Mouse (Mus musculus): ENCODE data around the gene Entpd2. TPM values are rescaled to one million over a fixed set of nuclear protein-coding genes. Genes with fewer than 3 reads are reported as not detected.
A peak's percentile ranks its signal among the peaks of the same experiment; 100 is the strongest.
"Not testable (repeated sequence)": the region's sequence is repeated elsewhere in the genome, so short reads cannot be mapped to it uniquely, and the experiment has no call there.

The Entpd2 gene
- polyA plus RNA-seq, 1 experiment from 2014 or later = not detected

- Histone ChIP-seq H3K27me3 (ENCODE audit: poor library complexity, severe bottlenecking) (peaks cover 99% of the 10 kb centered on the region), H3K4me1 (peaks cover 50% of the 10 kb centered on the region), H3K4me3 (no peak within 1 kb of the TSS), H3K27ac (no peak within 1 kb of the TSS), H3K36me3 (replicated peaks) (no peaks in the 10 kb centered on the region), H3K9me3 (no peaks in the 10 kb centered on the region)
- DNase-seq (ENCODE audit: extremely low spot score, low spot score) = no peak
- 66% methylated on average over 8 of the region's 8 CpGs for whole genome bisulfite sequencing
Measured at GRCm38 (mm10) chr2:25399051-25399450, 3.4 kb downstream of the Entpd2 start, which contains the start of gene Npdc1. Gene Npdc1 (plus strand): TSS chr2:25399351.

DNA sequence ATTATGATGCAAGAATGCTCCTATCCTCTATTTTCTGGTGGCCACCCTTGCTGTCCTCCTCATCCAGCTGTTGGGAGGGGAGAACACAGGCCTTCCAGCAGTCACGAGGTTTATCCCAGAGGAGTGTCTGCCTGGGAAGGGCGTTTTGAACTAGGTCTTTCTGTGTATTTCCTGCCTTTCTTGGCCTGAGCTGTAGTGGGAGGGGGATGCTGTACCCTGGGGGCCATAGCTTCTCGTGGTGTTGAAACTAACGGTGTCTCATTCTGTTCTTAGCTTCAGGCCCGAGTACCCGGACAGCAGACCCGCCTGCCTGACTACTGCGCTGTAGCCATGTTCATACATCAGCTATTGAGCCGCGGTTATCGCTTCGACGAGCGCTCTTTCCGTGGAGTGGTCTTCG is 4.6 kb downstream of the Entpd2 start:
- no peaks in the 10 kb centered on the region; the same call in 1 of the 2 replicates for H3K36me3 ChIP-seq (replicated peaks)
- H3K4me3 ChIP-seq = peak overlapping the region; percentile 35
- H3K27ac ChIP-seq = no peak overlapping the region
- no peaks in the 10 kb centered on the region for H3K9me3 ChIP-seq
- no peak for DNase-seq (ENCODE audit: extremely low spot score, low spot score)
- peaks cover 95% of the 10 kb centered on the region for H3K27me3 ChIP-seq (ENCODE audit: poor library complexity, severe bottlenecking)
- H3K4me1 ChIP-seq = peaks cover 46% of the 10 kb centered on the region
- WGBS = 24% methylated on average over 16 of the region's 16 CpGs

DNA sequence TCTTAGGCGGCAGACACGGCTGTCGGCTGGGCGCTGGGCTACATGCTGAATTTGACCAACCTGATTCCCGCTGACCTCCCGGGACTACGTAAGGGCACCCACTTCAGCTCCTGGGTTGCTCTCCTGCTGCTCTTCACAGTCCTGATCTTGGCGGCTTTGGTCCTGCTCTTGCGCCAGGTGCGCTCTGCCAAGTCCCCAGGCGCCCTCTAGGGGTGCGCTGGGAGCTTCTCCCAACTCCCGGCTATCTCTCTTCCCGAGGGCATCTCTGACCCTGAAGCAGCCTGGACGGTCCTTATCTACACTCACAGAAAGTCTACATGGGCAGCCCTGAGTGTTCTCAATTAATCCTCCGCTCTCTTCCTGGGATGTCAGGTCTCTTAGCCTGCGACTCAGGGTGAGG is 5.1 kb downstream of the Entpd2 start:
- Histone ChIP-seq H3K27me3 (ENCODE audit: poor library complexity, severe bottlenecking) (peaks cover 90% of the 10 kb centered on the region), H3K27ac (no peak overlapping the region), H3K4me3 (peak overlapping the region; percentile 35), H3K4me1 (peaks cover 41% of the 10 kb centered on the region), H3K9me3 (no peaks in the 10 kb centered on the region), H3K36me3 (replicated peaks) (no peaks in the 10 kb centered on the region; the same call in 1 of the 2 replicates)
- DNase-seq (ENCODE audit: extremely low spot score, low spot score) = no peak
- WGBS = 3% methylated on average over 17 of the region's 17 CpGs

- under 1% methylated on average over 13 of the region's 13 CpGs for WGBS
- DNase-seq (ENCODE audit: extremely low spot score, low spot score) = peak; percentile 82
- peaks cover 5% of the 10 kb centered on the region for H3K36me3 ChIP-seq (replicated peaks)
- peaks cover 32% of the 10 kb centered on the region for H3K4me1 ChIP-seq
- H3K9me3 ChIP-seq = no peaks in the 10 kb centered on the region
- H3K4me3 ChIP-seq = peak overlapping the region; percentile 88
- H3K27me3 ChIP-seq (ENCODE audit: poor library complexity, severe bottlenecking) = peaks cover 73% of the 10 kb centered on the region
- H3K27ac ChIP-seq = peak overlapping the region; percentile 88
Measured at GRCm38 (mm10) chr2:25402377-25402971, 6.8 kb downstream of the Entpd2 start.

GRCm38 (mm10) chr2:25402972-25403601 is 7.4 kb downstream of the Entpd2 start:
- H3K27me3 ChIP-seq (ENCODE audit: poor library complexity, severe bottlenecking) = peaks cover 67% of the 10 kb centered on the region
- peaks cover 32% of the 10 kb centered on the region for H3K4me1 ChIP-seq
- peak overlapping the region; percentile 88 for H3K4me3 ChIP-seq
- peak overlapping the region; percentile 88 for H3K27ac ChIP-seq
- peak; percentile 70 for DNase-seq (ENCODE audit: extremely low spot score, low spot score)
- WGBS = 1% methylated on average over 54 of the region's 54 CpGs
- no peaks in the 10 kb centered on the region for H3K9me3 ChIP-seq
- H3K36me3 ChIP-seq (replicated peaks) = peaks cover 11% of the 10 kb centered on the region

DNA sequence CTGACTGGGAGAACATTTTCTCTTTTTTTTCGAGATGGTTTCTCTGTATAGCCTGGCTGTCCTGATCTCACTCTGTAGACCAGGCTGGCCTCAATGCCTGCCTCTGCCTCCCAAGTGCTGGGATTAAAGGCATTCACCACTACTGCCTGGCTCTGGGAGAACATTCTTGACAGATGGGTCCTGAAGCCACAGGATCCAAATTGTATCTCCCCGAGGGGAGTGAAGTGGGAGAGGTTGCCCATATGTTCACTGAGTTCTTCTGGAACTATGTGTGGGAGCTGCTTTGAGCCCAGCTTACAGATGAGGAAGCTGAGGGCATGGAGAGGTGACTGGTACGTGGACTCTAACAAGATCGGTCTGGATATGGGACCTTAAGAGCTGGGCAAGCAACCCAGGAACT is 8.3 kb downstream of the Entpd2 start:
- DNase-seq (ENCODE audit: extremely low spot score, low spot score) = no peak
- Histone ChIP-seq H3K9me3 (no peaks in the 10 kb centered on the region), H3K4me3 (peak overlapping the region; percentile 88), H3K4me1 (peaks cover 32% of the 10 kb centered on the region), H3K27ac (no peak overlapping the region), H3K36me3 (replicated peaks) (peaks cover 17% of the 10 kb centered on the region), H3K27me3 (ENCODE audit: poor library complexity, severe bottlenecking) (peaks cover 58% of the 10 kb centered on the region)
- 87% methylated on average over 4 of the region's 4 CpGs for WGBS

DNA sequence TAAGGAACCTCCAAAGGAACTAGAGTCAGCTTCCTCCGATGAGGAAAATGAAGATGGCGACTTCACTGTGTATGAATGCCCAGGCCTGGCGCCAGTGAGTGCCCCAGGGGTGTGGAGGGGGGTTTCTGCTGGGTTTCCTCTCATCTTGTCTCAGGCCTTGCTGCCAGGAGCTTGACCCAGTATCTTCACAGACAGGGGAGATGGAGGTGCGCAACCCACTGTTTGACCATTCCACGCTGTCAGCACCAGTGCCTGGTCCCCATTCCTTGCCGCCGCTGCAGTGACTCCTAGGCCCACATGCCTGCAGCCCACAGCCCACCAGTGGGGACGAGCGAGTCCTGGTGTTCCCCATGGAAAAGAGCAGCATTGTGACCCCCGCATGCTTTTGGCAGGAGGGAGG is 13.2 kb downstream of the Entpd2 start:
- peaks cover 10% of the 10 kb centered on the region for H3K27me3 ChIP-seq (ENCODE audit: poor library complexity, severe bottlenecking)
- 90% methylated on average over 10 of the region's 10 CpGs for WGBS
- no peak for DNase-seq (ENCODE audit: extremely low spot score, low spot score)
- no peak overlapping the region for H3K4me3 ChIP-seq
- no peak overlapping the region for H3K27ac ChIP-seq
- H3K9me3 ChIP-seq = no peaks in the 10 kb centered on the region
- H3K4me1 ChIP-seq = peaks cover 9% of the 10 kb centered on the region
- peaks cover 22% of the 10 kb centered on the region for H3K36me3 ChIP-seq (replicated peaks)

DNA sequence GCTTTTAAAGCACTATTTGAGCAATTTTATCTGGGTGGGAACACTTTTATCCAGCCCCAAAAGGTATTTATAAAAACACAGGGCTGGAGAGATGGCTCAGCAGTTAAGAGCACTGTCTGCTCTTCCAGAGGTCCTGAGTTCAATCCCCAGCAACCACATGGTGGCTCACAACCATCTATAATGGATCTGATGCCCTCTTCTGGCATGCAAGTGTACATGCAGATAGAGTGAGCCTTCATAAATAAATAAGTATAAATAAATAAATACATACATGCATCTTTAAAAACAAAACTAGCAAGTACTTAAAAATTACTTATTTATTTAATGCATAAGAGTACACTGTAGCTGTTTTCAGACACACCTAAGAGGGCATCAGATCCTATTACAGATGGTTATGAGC is 17.8 kb downstream of the Entpd2 start:
- not testable (repeated sequence) for H3K4me3 ChIP-seq; H3K27me3 ChIP-seq (ENCODE audit: poor library complexity, severe bottlenecking); H3K27ac ChIP-seq; DNase-seq (ENCODE audit: extremely low spot score, low spot score); H3K4me1 ChIP-seq; H3K9me3 ChIP-seq
- H3K36me3 ChIP-seq (replicated peaks) = peaks cover 11% of the 10 kb centered on the region

DNA sequence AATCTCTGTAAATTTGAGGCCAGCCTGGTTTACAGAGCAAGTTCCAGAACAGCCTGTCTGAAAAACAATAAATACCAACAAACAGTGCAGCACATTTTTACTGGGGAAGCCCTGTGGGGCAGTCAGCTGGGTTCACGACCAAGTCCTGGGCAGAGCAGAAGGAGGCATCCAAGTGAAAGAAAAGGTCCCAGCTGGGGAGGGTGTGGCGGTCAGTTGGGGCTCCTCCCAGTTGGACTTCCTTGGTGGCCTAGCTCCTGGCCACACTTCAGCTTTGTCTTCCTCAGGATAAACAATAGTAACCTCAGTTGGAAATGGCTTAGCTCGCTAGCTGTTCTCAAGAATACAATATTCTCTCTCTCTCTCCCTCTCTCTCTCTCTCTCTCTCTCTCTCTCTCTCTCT is 21.8 kb downstream of the Entpd2 start:
- Histone ChIP-seq H3K27me3 (ENCODE audit: poor library complexity, severe bottlenecking) (peaks cover 3% of the 10 kb centered on the region; the same call in 1 of the 2 replicates), H3K9me3 (no peaks in the 10 kb centered on the region), H3K4me3 (no peak overlapping the region), H3K4me1 (peaks cover 13% of the 10 kb centered on the region; the same call in 1 of the 2 replicates), H3K36me3 (replicated peaks) (no peaks in the 10 kb centered on the region), H3K27ac (no peak overlapping the region)
- 16% methylated on average over 3 of the region's 3 CpGs for WGBS
- no peak for DNase-seq (ENCODE audit: extremely low spot score, low spot score)

GRCm38 (mm10) chr2:25421896-25422295 is 26.2 kb downstream of the Entpd2 start:
- no peaks in the 10 kb centered on the region for H3K9me3 ChIP-seq
- H3K4me1 ChIP-seq = peaks cover 21% of the 10 kb centered on the region
- no peaks in the 10 kb centered on the region for H3K36me3 ChIP-seq (replicated peaks)
- no peak overlapping the region for H3K4me3 ChIP-seq
- H3K27me3 ChIP-seq (ENCODE audit: poor library complexity, severe bottlenecking) = peaks cover 46% of the 10 kb centered on the region
- WGBS = 20% methylated on average over 3 of the region's 3 CpGs
- no peak overlapping the region for H3K27ac ChIP-seq
- DNase-seq (ENCODE audit: extremely low spot score, low spot score) = peak; percentile 64

GRCm38 (mm10) chr2:25422587-25423410 is 27.1 kb downstream of the Entpd2 start, which contains the start of gene Fut7:
Gene Fut7 (plus strand): TSS chr2:25423267.
- WGBS = 73% methylated on average over 17 of the region's 17 CpGs
- Histone ChIP-seq H3K4me1 (peaks cover 15% of the 10 kb centered on the region), H3K4me3 (no peak within 1 kb of the TSS), H3K27ac (no peak within 1 kb of the TSS; the same call in 1 of the 2 replicates), H3K36me3 (replicated peaks) (no peaks in the 10 kb centered on the region), H3K9me3 (no peaks in the 10 kb centered on the region), H3K27me3 (ENCODE audit: poor library complexity, severe bottlenecking) (peaks cover 46% of the 10 kb centered on the region)
- no peak for DNase-seq (ENCODE audit: extremely low spot score, low spot score)

- no peaks in the 10 kb centered on the region for H3K9me3 ChIP-seq
- no peak overlapping the region for H3K27ac ChIP-seq
- H3K4me1 ChIP-seq = peaks cover 20% of the 10 kb centered on the region
- WGBS = 89% methylated on average over 1 of the region's 1 CpGs
- H3K36me3 ChIP-seq (replicated peaks) = no peaks in the 10 kb centered on the region
- DNase-seq (ENCODE audit: extremely low spot score, low spot score) = no peak
- H3K27me3 ChIP-seq (ENCODE audit: poor library complexity, severe bottlenecking) = peaks cover 46% of the 10 kb centered on the region
- no peak overlapping the region for H3K4me3 ChIP-seq
Measured at GRCm38 (mm10) chr2:25423626-25424025, 28.0 kb downstream of the Entpd2 start.

- H3K36me3 ChIP-seq (replicated peaks) = no peaks in the 10 kb centered on the region
- no peak for DNase-seq (ENCODE audit: extremely low spot score, low spot score)
- H3K4me1 ChIP-seq = peaks cover 38% of the 10 kb centered on the region
- no peak overlapping the region for H3K4me3 ChIP-seq
- no peak overlapping the region for H3K27ac ChIP-seq
- no peaks in the 10 kb centered on the region for H3K9me3 ChIP-seq
- 47% methylated on average over 27 of the region's 27 CpGs for WGBS
- peaks cover 63% of the 10 kb centered on the region for H3K27me3 ChIP-seq (ENCODE audit: poor library complexity, severe bottlenecking)
Measured at GRCm38 (mm10) chr2:25425481-25425880, 29.8 kb downstream of the Entpd2 start.
